Mouse (Mus musculus) heart, postnatal 4 days (tissue): Measurements from ENCODE around the gene Oasl2. TPM values are rescaled to one million over a fixed set of nuclear protein-coding genes. Genes with fewer than 3 reads are reported as not detected.
"Not testable (repeated sequence)": the region's sequence is repeated elsewhere in the genome, so short reads cannot be mapped to it uniquely, and the experiment has no call there.

Source experiments
- DNase-seq: peaks from one replicate; pipeline ENCODE4 v3.0.0; 2021
- total RNA-seq, 2 experiments: library from RNA; stranded (reverse); gene quantifications; 2 replicates each; pipeline ENCODE4 v1.2.3; 2021

Oasl2 gene
- 1 to 10 TPM; 2.7 to 2.8 TPM for total RNA-seq

GRCm38 (mm10) chr5:114896688-114897373 lies at the start of gene Oasl2:
Gene Oasl2 (plus strand): TSS chr5:114896936.
- DNase-seq, result no peak

- no peak for DNase-seq
These were observed 45.0 kb upstream of the Oasl2 start for GRCm38 (mm10) chr5:114851565-114852236.

- DNase-seq, result not testable (repeated sequence)
These were observed 43.4 kb upstream of the Oasl2 start, which contains the start of gene 4930519G04Rik for GRCm38 (mm10) chr5:114853364-114853763. Gene 4930519G04Rik (plus strand): TSS chr5:114853664.

- DNase-seq, result no peak
These were observed 38.2 kb upstream of the Oasl2 start, which contains the start of gene Gm9936 for GRCm38 (mm10) chr5:114858582-114858981. Gene Gm9936 (minus strand): TSS chr5:114858682.

GRCm38 (mm10) chr5:114859253-114859652 lies 37.5 kb upstream of the Oasl2 start:
- DNase-seq, result peak; percentile 82

- DNase-seq, result no peak
These were observed 35.0 kb upstream of the Oasl2 start for GRCm38 (mm10) chr5:114861730-114862129.

- DNase-seq, result no peak
These were observed 31.9 kb upstream of the Oasl2 start for GRCm38 (mm10) chr5:114864813-114865212.

GRCm38 (mm10) chr5:114865279-114865678 lies 31.5 kb upstream of the Oasl2 start:
- no peak for DNase-seq

GRCm38 (mm10) chr5:114875858-114876257 lies 20.9 kb upstream of the Oasl2 start:
- DNase-seq, result peak; percentile 13

- DNase-seq, result no peak
These were observed 20.4 kb upstream of the Oasl2 start for GRCm38 (mm10) chr5:114876331-114876730.

- DNase-seq, result no peak
These were observed 19.2 kb upstream of the Oasl2 start for GRCm38 (mm10) chr5:114877487-114877886.

GRCm38 (mm10) chr5:114879399-114879798 lies 17.3 kb upstream of the Oasl2 start:
- no peak for DNase-seq

GRCm38 (mm10) chr5:114882319-114882718 lies 14.4 kb upstream of the Oasl2 start:
- DNase-seq, result not testable (repeated sequence)

- no peak for DNase-seq
These were observed 13.7 kb upstream of the Oasl2 start for GRCm38 (mm10) chr5:114883022-114883421.

GRCm38 (mm10) chr5:114886801-114887200 lies 9.9 kb upstream of the Oasl2 start:
- DNase-seq, result no peak

GRCm38 (mm10) chr5:114888995-114889394 lies 7.7 kb upstream of the Oasl2 start:
- DNase-seq, result no peak

GRCm38 (mm10) chr5:114895542-114895941 lies 1.2 kb upstream of the Oasl2 start:
- DNase-seq, result no peak

GRCm38 (mm10) chr5:114897374-114897793 lies 648 bp downstream of the Oasl2 start:
- peak; percentile 41 for DNase-seq

- DNase-seq, result no peak
These were observed 2.1 kb downstream of the Oasl2 start for GRCm38 (mm10) chr5:114898857-114899256.

- peak; percentile 54 for DNase-seq
These were observed 5.7 kb downstream of the Oasl2 start for GRCm38 (mm10) chr5:114902413-114902812.

- DNase-seq, result no peak
These were observed 12.0 kb downstream of the Oasl2 start for GRCm38 (mm10) chr5:114908598-114909305.

- no peak for DNase-seq
These were observed 16.9 kb downstream of the Oasl2 start for GRCm38 (mm10) chr5:114913686-114914085.

GRCm38 (mm10) chr5:114914855-114915254 lies 18.1 kb downstream of the Oasl2 start:
- no peak for DNase-seq
